Mouse (Mus musculus) heart, postnatal 0 days (tissue): ENCODE results near the gene Slc7a14. TPM values are rescaled to one million over a fixed set of nuclear protein-coding genes. Genes with fewer than 3 reads are reported as not detected.
A peak's percentile ranks its signal among the peaks of the same experiment; 100 is the strongest.

Experiments
- ATAC-seq: fragments of 200-750 bp; cut with Nextera tagmentation; 2 replicates; pipeline ENCODE4 v1.8.0; 2017; ENCODE audit warnings: low read depth, moderate number of reproducible peaks, moderate library complexity; ENCODE audit not compliant: insufficient read depth
- DNase-seq: peaks from one replicate; pipeline ENCODE4 v3.0.0-alpha.2; 2016; ENCODE audit warnings: low spot score
- H3K27ac ChIP-seq: fragments of 300-500 bp; sonication (generic); 2 replicates; pipeline ENCODE4 v1.5.1; 2014; ENCODE audit warnings: low read depth, mild to moderate bottlenecking
- H3K27me3 ChIP-seq: fragments of 300-500 bp; sonication (generic); 2 replicates; pipeline ENCODE4 v1.6.1; 2014; ENCODE audit warnings: low read length, mixed read lengths; ENCODE audit not compliant: control insufficient read depth, insufficient read depth
- H3K36me3 ChIP-seq: fragments of 300-500 bp; sonication (generic); replicated peaks from 2 replicates; pipeline ENCODE4 v1.6.1; 2014; ENCODE audit warnings: low read length, mixed read lengths; ENCODE audit not compliant: control insufficient read depth, insufficient read depth
- H3K4me1 ChIP-seq: fragments of 300-500 bp; sonication (generic); 2 replicates; pipeline ENCODE4 v1.6.1; 2014; ENCODE audit warnings: antibody characterized with exemption; ENCODE audit not compliant: control insufficient read depth, insufficient read depth
- H3K4me2 ChIP-seq: fragments of 300-500 bp; sonication (generic); 2 replicates; pipeline ENCODE4 v1.6.1; 2014; ENCODE audit warnings: low read depth, mild to moderate bottlenecking, low read length, moderate library complexity
- H3K4me3 ChIP-seq: fragments of 300-500 bp; sonication (generic); 2 replicates; pipeline ENCODE4 v1.5.1; 2014; ENCODE audit warnings: low read depth, low read length
- H3K9ac ChIP-seq: fragments of 300-500 bp; sonication (generic); replicated peaks from 2 replicates; pipeline ENCODE4 v1.6.1; 2014; ENCODE audit warnings: low read depth, low read length, mixed read lengths
- H3K9me3 ChIP-seq: fragments of 300-500 bp; sonication (generic); replicated peaks from 2 replicates; pipeline ENCODE4 v1.6.1; 2016; ENCODE audit warnings: low read length; ENCODE audit not compliant: control insufficient read depth
- CTCF ChIP-seq: IDR thresholded peaks from 2 replicates; pipeline ENCODE4 v1.5.1; 2016; ENCODE audit warnings: antibody characterized with exemption, control low read depth, low read depth
- EP300 ChIP-seq: IDR thresholded peaks from 2 replicates; pipeline ENCODE4 v1.6.1; 2016; ENCODE audit warnings: antibody characterized with exemption, low read depth
- WGBS: fragments of 180-500 bp; shearing (Covaris S2); extraction: QIAGEN DNeasy Blood & Tissue Kit; methylation state at CpG from one replicate; pipeline ENCODE4 v1.1.7; 2014; 5-methylcytosine and 5-hydroxymethylcytosine counted together
- polyA plus RNA-seq: library from polyadenylated mRNA; unstranded; fragments of >200 nt; fragmentation: Nextera tagmentation; extraction: Ambion mirVana; gene quantifications from 2 replicates; pipeline ENCODE4 v1.2.1, GENCODE M21; 2015
- total RNA-seq: library from RNA; depleted of rRNA; stranded (reverse); fragments of >200 nt; gene quantifications from 2 replicates; pipeline ENCODE4 v1.2.3, GENCODE M21; 2014; ENCODE audit warnings: low replicate concordance

The Slc7a14 gene
- total and polyA plus RNA-seq, 2 experiments from 2014 or later = 0.10 to 0.53 TPM

GRCm38 (mm10) chr3:31260964-31261346, 49.2 kb downstream of the Slc7a14 start:
- H3K4me3 ChIP-seq = no peak overlapping the region
- H3K9me3 ChIP-seq = no peaks in the 10 kb centered on the region
- H3K4me1 ChIP-seq = peaks cover 13% of the 10 kb centered on the region
- ATAC-seq = no peak
- DNase-seq = no peak
- WGBS = 62% methylated on average over 3 of the region's 3 CpGs
- no peak overlapping the region for H3K9ac ChIP-seq
- H3K27me3 ChIP-seq = no peaks in the 10 kb centered on the region
- no peak overlapping the region for H3K4me2 ChIP-seq
- no peak overlapping the region for H3K27ac ChIP-seq
- TF ChIP-seq EP300 (no peak), CTCF (no peak)
- H3K36me3 ChIP-seq = no peaks in the 10 kb centered on the region

GRCm38 (mm10) chr3:31260329-31260963, 49.7 kb downstream of the Slc7a14 start:
- no peaks in the 10 kb centered on the region for H3K27me3 ChIP-seq
- no peak overlapping the region for H3K27ac ChIP-seq
- DNase-seq (no peak), ATAC-seq (peak; percentile 85)
- no peak overlapping the region for H3K4me3 ChIP-seq
- H3K9me3 ChIP-seq = no peaks in the 10 kb centered on the region
- H3K4me1 ChIP-seq = peaks cover 13% of the 10 kb centered on the region
- no peaks in the 10 kb centered on the region for H3K36me3 ChIP-seq
- TF ChIP-seq EP300 = no peak
- TF ChIP-seq CTCF = no peak
- no peak overlapping the region for H3K4me2 ChIP-seq
- no peak overlapping the region for H3K9ac ChIP-seq
- 27% methylated on average over 7 of the region's 7 CpGs for WGBS

GRCm38 (mm10) chr3:31259553-31260255, 50.5 kb downstream of the Slc7a14 start:
- Histone ChIP-seq H3K4me1 (peaks cover 14% of the 10 kb centered on the region), H3K4me3 (no peak overlapping the region), H3K9ac (no peak overlapping the region), H3K36me3 (no peaks in the 10 kb centered on the region), H3K27me3 (no peaks in the 10 kb centered on the region), H3K27ac (no peak overlapping the region), H3K9me3 (no peaks in the 10 kb centered on the region), H3K4me2 (no peak overlapping the region)
- DNase-seq (no peak), ATAC-seq (no peak)
- TF ChIP-seq CTCF (no peak), EP300 (no peak)
- WGBS = 34% methylated on average over 7 of the region's 7 CpGs

GRCm38 (mm10) chr3:31254427-31254826, 55.8 kb downstream of the Slc7a14 start:
- H3K27ac ChIP-seq = no peak overlapping the region
- no peak overlapping the region for H3K4me3 ChIP-seq
- no peak for TF ChIP-seq EP300
- no peak for TF ChIP-seq CTCF
- 40% methylated on average over 7 of the region's 7 CpGs for WGBS
- no peak for DNase-seq
- 0 out of 2 replicates have a peak, but pooled peaks cover 12% of the 10 kb centered on the region for H3K4me1 ChIP-seq
- H3K9me3 ChIP-seq = no peaks in the 10 kb centered on the region
- no peaks in the 10 kb centered on the region for H3K27me3 ChIP-seq
- H3K4me2 ChIP-seq = no peak overlapping the region
- H3K9ac ChIP-seq = no peak overlapping the region
- H3K36me3 ChIP-seq = no peaks in the 10 kb centered on the region
- peak; percentile 65 for ATAC-seq

- Histone ChIP-seq H3K9ac (no peak overlapping the region), H3K4me3 (no peak overlapping the region), H3K36me3 (no peaks in the 10 kb centered on the region), H3K27ac (no peak overlapping the region), H3K27me3 (no peaks in the 10 kb centered on the region), H3K4me2 (no peak overlapping the region), H3K4me1 (0 out of 2 replicates have a peak, but pooled peaks cover 12% of the 10 kb centered on the region), H3K9me3 (no peaks in the 10 kb centered on the region)
- no peak for DNase-seq
- WGBS = 67% methylated on average over 9 of the region's 9 CpGs
- TF ChIP-seq EP300 = no peak
- TF ChIP-seq CTCF = no peak
- ATAC-seq = no peak
Measured at GRCm38 (mm10) chr3:31253862-31254261, 56.3 kb downstream of the Slc7a14 start.

DNA sequence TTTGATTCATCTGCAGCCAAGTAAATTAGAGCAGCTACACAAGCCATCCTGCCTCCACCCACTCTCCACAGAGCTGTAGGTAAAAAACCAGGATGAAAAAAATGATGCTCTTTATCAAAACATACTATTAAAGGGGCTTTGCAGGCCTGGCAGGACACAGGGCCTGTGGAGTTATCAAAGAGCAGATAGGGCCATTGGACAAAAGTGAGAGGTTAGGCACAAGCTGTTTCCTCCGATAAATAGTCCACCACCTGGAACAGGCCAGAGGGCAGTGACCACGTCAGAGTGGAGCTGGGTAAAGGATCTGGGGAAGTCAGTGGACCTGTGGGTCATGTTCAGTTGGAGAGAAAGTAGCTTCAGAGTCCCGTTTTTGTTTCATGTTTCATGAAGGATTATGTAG, 57.6 kb downstream of the Slc7a14 start:
- H3K27me3 ChIP-seq = no peaks in the 10 kb centered on the region
- WGBS = 53% methylated on average over 3 of the region's 3 CpGs
- H3K4me1 ChIP-seq = 0 out of 2 replicates have a peak, but pooled peaks cover 12% of the 10 kb centered on the region
- DNase-seq (no peak), ATAC-seq (no peak)
- H3K4me2 ChIP-seq = no peak overlapping the region
- H3K9ac ChIP-seq = no peak overlapping the region
- H3K36me3 ChIP-seq = no peaks in the 10 kb centered on the region
- TF ChIP-seq CTCF (no peak), EP300 (no peak)
- no peak overlapping the region for H3K27ac ChIP-seq
- H3K4me3 ChIP-seq = no peak overlapping the region
- no peaks in the 10 kb centered on the region for H3K9me3 ChIP-seq
